Comparison of ENCODE assay signal across 9 mouse cellular contexts in the genomic region with DNA sequence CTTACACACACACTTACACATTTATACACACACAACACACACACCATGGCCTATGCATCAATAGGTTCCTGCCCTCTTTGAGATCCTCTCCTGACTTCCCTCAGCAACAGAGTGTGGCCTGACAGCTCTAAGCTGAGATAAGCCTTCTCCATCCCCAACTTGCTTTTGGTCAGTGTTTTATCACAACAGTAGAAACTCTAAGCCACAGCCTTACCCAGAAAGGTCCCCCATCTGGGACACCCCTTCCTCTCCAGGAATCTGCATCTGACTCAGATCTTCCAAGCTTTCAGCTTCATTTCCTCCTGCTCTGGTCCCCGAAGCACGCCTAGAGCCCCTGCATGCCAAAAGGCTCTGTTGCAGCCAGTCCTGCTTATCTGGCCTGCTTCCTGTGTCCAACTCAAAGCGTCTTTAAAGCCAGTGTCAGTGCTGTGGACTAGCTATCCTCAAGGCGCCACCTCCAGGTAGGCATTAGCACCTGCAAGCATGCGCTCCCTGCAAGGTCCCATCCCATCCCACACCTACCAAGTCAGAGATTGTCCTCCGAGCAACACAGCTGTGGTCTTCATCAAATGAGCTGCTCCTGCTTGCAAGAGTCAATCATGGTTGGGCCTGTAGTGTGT.
A peak's percentile ranks its signal among the peaks of the same experiment; 100 is the strongest.
DNase-seq lines count a peak whose midpoint lies in the region; ATAC-seq and TF ChIP-seq lines count a peak whose summit lies in the region.
"Had no signal": no experiment of that assay in that cellular context is flagged by ENCODE, and none has a peak within 500 bp of the region (broad histone marks: within the 10 kb centered on the region; RNA-seq: fewer than 3 reads in every experiment).

No protein-coding gene starts in this region.

- ATAC-seq in midbrain, embryonic 13.5 days: no peak
- no peak for ATAC-seq in intestine, postnatal 0 days
- peak; percentile 16; the same call in 1 of the 2 replicates for ATAC-seq in lung, embryonic 15.5 days (ENCODE audit: borderline replicate concordance, extremely low read depth, low FRiP score, low TSS enrichment)
- 0 out of 2 replicates have a peak, but pooled peaks have one; percentile 21 for ATAC-seq in stomach, embryonic 16.5 days (ENCODE audit: insufficient read depth, low FRiP score)

- H3K4me1 ChIP-seq in midbrain, embryonic 10.5 days: peaks cover 25% of the 10 kb centered on the region
- H3K4me1 ChIP-seq in midbrain, embryonic 13.5 days (replicated peaks): peaks cover 35% of the 10 kb centered on the region
- H3K4me1 ChIP-seq in intestine, postnatal 0 days (replicated peaks; ENCODE audit: control insufficient read depth, insufficient read depth, low read length): no peaks in the 10 kb centered on the region
- peaks cover 31% of the 10 kb centered on the region for H3K4me1 ChIP-seq in lung, embryonic 15.5 days
- H3K4me1 ChIP-seq in stomach, embryonic 16.5 days (ENCODE audit: control insufficient read depth, insufficient read depth, low read length): peaks cover 3% of the 10 kb centered on the region; the same call in 1 of the 2 replicates

- no peaks in the 10 kb centered on the region for H3K36me3 ChIP-seq in midbrain, embryonic 10.5 days
- no peaks in the 10 kb centered on the region for H3K36me3 ChIP-seq in midbrain, embryonic 13.5 days
- no peaks in the 10 kb centered on the region for H3K36me3 ChIP-seq in intestine, postnatal 0 days (ENCODE audit: control insufficient read depth, insufficient read depth)
- no peaks in the 10 kb centered on the region for H3K36me3 ChIP-seq in lung, embryonic 15.5 days
- no peaks in the 10 kb centered on the region for H3K36me3 ChIP-seq in stomach, embryonic 16.5 days (ENCODE audit: control insufficient read depth, insufficient read depth, low read length)
- H3K36me3 ChIP-seq: limb, embryonic 12.5 days had no signal

- no peaks in the 10 kb centered on the region for H3K9me3 ChIP-seq in midbrain, embryonic 10.5 days (replicated peaks)
- no peaks in the 10 kb centered on the region for H3K9me3 ChIP-seq in midbrain, embryonic 13.5 days
- no peaks in the 10 kb centered on the region for H3K9me3 ChIP-seq in intestine, postnatal 0 days (ENCODE audit: control insufficient read depth)
- H3K9me3 ChIP-seq in lung, embryonic 15.5 days: no peaks in the 10 kb centered on the region
- H3K9me3 ChIP-seq in stomach, embryonic 16.5 days (replicated peaks; ENCODE audit: control insufficient read depth, low read length): no peaks in the 10 kb centered on the region
- H3K9me3 ChIP-seq: limb, embryonic 12.5 days had no signal

- WGBS in midbrain, embryonic 10.5 days: 28% methylated on average over 6 of the region's 6 CpGs
- 28% methylated on average over 6 of the region's 6 CpGs for WGBS in midbrain, embryonic 13.5 days
- 20% methylated on average over 6 of the region's 6 CpGs for WGBS in intestine, postnatal 0 days
- WGBS in lung, embryonic 15.5 days: 20% methylated on average over 6 of the region's 6 CpGs
- WGBS in stomach, embryonic 16.5 days: 23% methylated on average over 6 of the region's 6 CpGs

- no peak overlapping the region for H3K4me3 ChIP-seq in midbrain, embryonic 10.5 days
- no peak overlapping the region for H3K4me3 ChIP-seq in midbrain, embryonic 13.5 days (replicated peaks)
- H3K4me3 ChIP-seq in intestine, postnatal 0 days (ENCODE audit: low read depth, low read length): no peak overlapping the region
- no peak overlapping the region for H3K4me3 ChIP-seq in lung, embryonic 15.5 days
- no peak overlapping the region for H3K4me3 ChIP-seq in stomach, embryonic 16.5 days (replicated peaks; ENCODE audit: low read length)
- H3K4me3 ChIP-seq: limb, embryonic 12.5 days had no signal

- H3K4me2 ChIP-seq in midbrain, embryonic 13.5 days (replicated peaks): no peak overlapping the region
- no peak overlapping the region for H3K4me2 ChIP-seq in intestine, postnatal 0 days (replicated peaks; ENCODE audit: low read depth)
- H3K4me2 ChIP-seq in lung, embryonic 15.5 days: no peak overlapping the region
- no peak overlapping the region for H3K4me2 ChIP-seq in stomach, embryonic 16.5 days (ENCODE audit: low read depth, low read length)
- H3K4me2 ChIP-seq: limb, embryonic 12.5 days had no signal

- H3K27me3 ChIP-seq in midbrain, embryonic 10.5 days (ENCODE audit: low read depth, poor library complexity, severe bottlenecking): peaks cover 26% of the 10 kb centered on the region; the same call in 1 of the 2 replicates
- peaks cover 9% of the 10 kb centered on the region; the same call in 1 of the 2 replicates for H3K27me3 ChIP-seq in midbrain, embryonic 13.5 days
- H3K27me3 ChIP-seq in intestine, postnatal 0 days (replicated peaks; ENCODE audit: control insufficient read depth, insufficient read depth, low read length): no peaks in the 10 kb centered on the region
- H3K27me3 ChIP-seq in lung, embryonic 15.5 days: peaks cover 16% of the 10 kb centered on the region; the same call in 1 of the 2 replicates
- H3K27me3 ChIP-seq in stomach, embryonic 16.5 days (ENCODE audit: control insufficient read depth, insufficient read depth, low read length): no peaks in the 10 kb centered on the region

- peak; percentile 45 for DNase-seq in midbrain, embryonic 10.5 days (ENCODE audit: low spot score)
- peak; percentile 66 for DNase-seq in adrenal gland, postnatal 10 days
- DNase-seq in embryo, embryonic 9.5 days (ENCODE audit: extremely low spot score): peak; percentile 63
- no peak for DNase-seq in ovary, adult 18-20 months (ENCODE audit: low spot score)

- no peak overlapping the region for H3K9ac ChIP-seq in midbrain, embryonic 13.5 days (replicated peaks)
- no peak overlapping the region for H3K9ac ChIP-seq in intestine, postnatal 0 days (ENCODE audit: low read depth, low read length)
- H3K9ac ChIP-seq in lung, embryonic 15.5 days: no peak overlapping the region
- no peak overlapping the region for H3K9ac ChIP-seq in stomach, embryonic 16.5 days (ENCODE audit: low read length)
- H3K9ac ChIP-seq: limb, embryonic 12.5 days had no signal

- TF ChIP-seq CTCF in intestine, postnatal 0 days (IDR thresholded peaks at IDR 0.05; ENCODE audit: low read depth): peak; percentile 84

- H3K27ac ChIP-seq in midbrain, embryonic 10.5 days (replicated peaks): no peak overlapping the region; the same call in 1 of the 2 replicates
- H3K27ac ChIP-seq in midbrain, embryonic 13.5 days: no peak overlapping the region
- no peak overlapping the region for H3K27ac ChIP-seq in intestine, postnatal 0 days (ENCODE audit: low read depth, low read length)
- no peak overlapping the region for H3K27ac ChIP-seq in lung, embryonic 15.5 days
- H3K27ac ChIP-seq in stomach, embryonic 16.5 days (ENCODE audit: low read length): no peak overlapping the region
- H3K27ac ChIP-seq: limb, embryonic 12.5 days had no signal

Comparison
In these comparisons a context has a peak if more than half of its experiments do, and no peak if none do; other contexts are left out.
1. ATAC-seq: peak in lung, embryonic 15.5 days (single experiment) and stomach, embryonic 16.5 days (single experiment); none in midbrain, embryonic 13.5 days (single experiment) and intestine, postnatal 0 days (single experiment).